Mouse (Mus musculus) gonadal fat pad, adult 2 months (tissue): ENCODE measurements around the gene Gm49340. TPM values are rescaled to one million over a fixed set of nuclear protein-coding genes. Genes with fewer than 3 reads are reported as not detected.
"Not testable (repeated sequence)": the region's sequence is repeated elsewhere in the genome, so short reads cannot be mapped to it uniquely, and the experiment has no call there.

Experiments
- DNase-seq: peaks from one replicate; pipeline ENCODE4 v3.0.0-alpha.2; 2012; ENCODE audit warnings: low read depth
- polyA plus RNA-seq: library from polyadenylated mRNA; depleted of rRNA; stranded (reverse); fragments of >200 nt; gene quantifications from 2 replicates; pipeline ENCODE4 v1.2.3, GENCODE M21; 2012; rRNA removed

Gene Gm49340
- 0.04 TPM in 1 of 2 replicates, not detected in the other for polyA plus RNA-seq

GRCm38 (mm10) chr11:73329442-73329841 is at the start of gene Gm49340, which contains the start of the genes Aspa and Spata22:
TSS of gene Gm49340 (plus strand) at chr11:73329741.
TSS of gene Aspa (minus strand) at chr11:73329596.
TSS of gene Spata22 (plus strand) at chr11:73329741.
- DNase-seq, result no peak

- no peak for DNase-seq
Measured at GRCm38 (mm10) chr11:73280710-73281109, 48.8 kb upstream of the Gm49340 start.

- no peak for DNase-seq
Measured at GRCm38 (mm10) chr11:73281528-73282027, 48.0 kb upstream of the Gm49340 start.

- no peak for DNase-seq
Measured at GRCm38 (mm10) chr11:73283369-73283768, 46.2 kb upstream of the Gm49340 start.

GRCm38 (mm10) chr11:73283926-73284325 is 45.6 kb upstream of the Gm49340 start:
- DNase-seq, result no peak

- DNase-seq, result no peak
Measured at GRCm38 (mm10) chr11:73284351-73284750, 45.2 kb upstream of the Gm49340 start.

GRCm38 (mm10) chr11:73289621-73290020 is 39.9 kb upstream of the Gm49340 start:
- DNase-seq, result no peak

GRCm38 (mm10) chr11:73303123-73303522 is 26.4 kb upstream of the Gm49340 start:
- no peak for DNase-seq

GRCm38 (mm10) chr11:73315961-73316360 is 13.6 kb upstream of the Gm49340 start:
- DNase-seq, result no peak

GRCm38 (mm10) chr11:73318581-73318980 is 11.0 kb upstream of the Gm49340 start:
- not testable (repeated sequence) for DNase-seq

- not testable (repeated sequence) for DNase-seq
Measured at GRCm38 (mm10) chr11:73321064-73321463, 8.5 kb upstream of the Gm49340 start.

GRCm38 (mm10) chr11:73323906-73324830 is 5.4 kb upstream of the Gm49340 start:
- DNase-seq, result no peak

GRCm38 (mm10) chr11:73326485-73326886 is 3.1 kb upstream of the Gm49340 start:
- no peak for DNase-seq

GRCm38 (mm10) chr11:73327361-73327760 is 2.2 kb upstream of the Gm49340 start:
- no peak for DNase-seq

- no peak for DNase-seq
Measured at GRCm38 (mm10) chr11:73333357-73333756, 3.8 kb downstream of the Gm49340 start.

- DNase-seq, result no peak
Measured at GRCm38 (mm10) chr11:73336919-73337318, 7.4 kb downstream of the Gm49340 start.

- no peak for DNase-seq
Measured at GRCm38 (mm10) chr11:73350483-73350882, 20.9 kb downstream of the Gm49340 start, which contains the start of gene Olfr20. TSS of gene Olfr20 (plus strand) at chr11:73350783.

- no peak for DNase-seq
Measured at GRCm38 (mm10) chr11:73370946-73371345, 41.4 kb downstream of the Gm49340 start, which contains the start of gene Olfr376. TSS of gene Olfr376 (plus strand) at chr11:73371246.

- DNase-seq, result no peak
Measured at GRCm38 (mm10) chr11:73395374-73395773, 65.8 kb downstream of the Gm49340 start.

GRCm38 (mm10) chr11:73399514-73399913 is 70.0 kb downstream of the Gm49340 start, which contains the start of gene Olfr1:
TSS of gene Olfr1 (minus strand) at chr11:73399614.
- DNase-seq, result no peak
